Mouse (Mus musculus): ENCODE data around the gene Rpa2.

The Rpa2 gene

DNA sequence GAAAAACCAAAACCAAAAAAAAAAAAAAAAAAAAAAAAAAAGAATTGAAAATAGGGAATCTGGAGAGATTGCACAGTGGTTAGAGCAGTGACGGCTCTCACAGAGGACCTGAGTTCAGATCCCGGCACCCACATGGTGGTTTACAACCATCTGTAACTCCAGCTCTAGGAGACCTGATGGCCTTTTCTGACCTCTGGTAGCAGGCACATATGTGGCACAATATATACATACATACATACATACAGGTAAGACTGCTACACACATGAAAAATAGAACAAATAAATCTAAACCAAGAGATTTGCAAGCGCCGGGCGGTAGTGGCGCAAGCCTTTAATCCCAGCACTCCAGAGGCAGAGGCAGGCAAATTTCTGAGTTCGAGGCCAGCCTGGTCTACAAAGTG, 35.7 kb downstream of the Rpa2 start:
- no peak for DNase-seq (ENCODE audit: low read depth, low spot score)

DNA sequence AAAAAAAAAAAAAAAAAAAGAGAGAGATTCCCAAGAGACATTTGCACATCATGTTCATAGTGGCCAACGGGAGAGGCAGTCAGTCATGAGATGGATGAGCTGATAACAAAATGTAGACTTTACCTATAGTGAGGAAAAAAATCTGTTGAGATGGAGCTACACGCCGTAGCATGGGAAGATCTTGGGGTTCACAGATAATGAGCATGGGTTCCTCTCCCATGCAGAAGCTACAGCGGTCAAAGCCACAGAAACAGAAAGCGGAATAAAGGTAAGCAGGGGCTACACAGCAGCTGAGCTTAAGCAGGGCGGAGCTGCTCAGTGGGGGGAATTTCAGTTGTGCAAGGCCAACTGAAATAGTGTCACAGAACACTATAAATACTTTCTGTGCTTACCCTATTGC, 36.2 kb downstream of the Rpa2 start:
- DNase-seq (ENCODE audit: low read depth, low spot score) = no peak

DNA sequence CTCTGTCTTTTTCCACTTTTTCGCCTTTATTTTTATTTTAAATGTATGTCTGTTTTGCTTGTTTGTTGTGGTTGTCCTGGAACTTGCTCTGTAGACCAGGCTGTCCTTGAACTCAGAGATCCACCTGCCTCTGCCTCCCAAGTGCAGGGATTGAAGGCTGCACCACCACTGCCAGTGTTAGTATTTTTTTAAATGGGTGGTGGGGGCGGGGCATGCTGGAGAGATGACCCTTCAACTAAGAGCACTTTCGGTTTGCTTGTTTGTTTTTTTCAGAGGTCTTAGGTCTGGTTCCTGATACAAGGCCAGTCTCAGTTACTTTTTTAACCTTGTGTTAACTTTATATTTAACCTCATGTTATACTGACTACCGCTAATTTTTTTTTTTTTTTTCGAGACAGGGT, 37.0 kb downstream of the Rpa2 start:
- DNase-seq (ENCODE audit: low read depth, low spot score) = no peak

DNA sequence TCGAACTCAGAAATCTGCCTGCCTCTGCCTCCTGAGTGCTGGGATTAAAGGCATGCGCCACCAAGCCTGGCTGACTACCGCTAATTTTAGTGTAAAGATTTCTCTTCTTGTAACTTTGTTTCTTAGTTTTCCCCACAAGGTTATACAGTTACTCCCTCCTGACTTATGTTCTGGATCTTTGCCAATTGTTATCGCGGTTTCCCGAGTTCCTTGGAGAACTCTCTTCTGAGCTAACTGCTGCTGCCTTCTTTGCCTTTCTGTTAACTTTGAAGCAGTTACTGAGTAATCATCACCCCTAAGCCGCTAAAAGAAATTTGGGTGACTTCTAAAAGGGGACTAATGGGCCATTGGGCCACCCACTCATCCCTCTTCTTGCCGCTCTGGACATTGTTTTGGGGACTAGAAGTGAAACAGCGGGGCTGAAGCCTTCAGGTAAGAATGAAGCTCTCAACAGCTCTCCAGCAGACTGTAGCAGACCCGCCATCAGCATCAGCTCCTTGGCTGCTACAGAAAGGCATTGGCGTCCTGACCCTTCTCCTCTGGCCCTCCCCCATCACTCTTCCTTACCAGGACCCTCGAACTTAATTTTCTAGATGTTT, 37.6 kb downstream of the Rpa2 start:
- DNase-seq (ENCODE audit: low read depth, low spot score) = no peak

DNA sequence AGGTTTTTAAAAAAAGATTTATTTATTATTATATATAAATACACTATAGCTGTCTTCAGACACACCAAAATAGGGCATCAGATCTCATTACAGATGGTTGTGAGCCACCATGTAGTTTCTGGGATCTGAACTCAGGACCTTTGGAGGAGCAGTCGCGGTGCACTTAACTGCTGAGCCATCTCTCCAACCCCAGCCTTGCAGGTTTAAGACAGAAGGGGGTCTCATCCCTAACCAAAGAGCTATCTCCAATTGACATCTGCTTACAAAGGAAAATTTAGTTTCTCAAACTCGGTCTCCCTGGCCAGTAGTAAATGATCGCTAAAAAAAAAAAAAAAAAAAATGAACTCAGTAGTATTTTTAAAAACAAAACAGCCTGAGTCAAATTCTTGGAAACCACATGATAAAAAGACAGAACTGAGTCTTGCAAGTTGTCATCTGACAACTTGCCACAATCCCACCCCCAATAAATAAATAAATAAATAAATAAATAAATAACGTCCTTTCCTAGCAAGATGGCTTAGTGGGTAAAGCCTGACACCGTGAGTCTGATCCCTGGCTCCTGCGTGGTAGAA, 38.6 kb downstream of the Rpa2 start:
- DNase-seq (ENCODE audit: low read depth, low spot score) = no peak

DNA sequence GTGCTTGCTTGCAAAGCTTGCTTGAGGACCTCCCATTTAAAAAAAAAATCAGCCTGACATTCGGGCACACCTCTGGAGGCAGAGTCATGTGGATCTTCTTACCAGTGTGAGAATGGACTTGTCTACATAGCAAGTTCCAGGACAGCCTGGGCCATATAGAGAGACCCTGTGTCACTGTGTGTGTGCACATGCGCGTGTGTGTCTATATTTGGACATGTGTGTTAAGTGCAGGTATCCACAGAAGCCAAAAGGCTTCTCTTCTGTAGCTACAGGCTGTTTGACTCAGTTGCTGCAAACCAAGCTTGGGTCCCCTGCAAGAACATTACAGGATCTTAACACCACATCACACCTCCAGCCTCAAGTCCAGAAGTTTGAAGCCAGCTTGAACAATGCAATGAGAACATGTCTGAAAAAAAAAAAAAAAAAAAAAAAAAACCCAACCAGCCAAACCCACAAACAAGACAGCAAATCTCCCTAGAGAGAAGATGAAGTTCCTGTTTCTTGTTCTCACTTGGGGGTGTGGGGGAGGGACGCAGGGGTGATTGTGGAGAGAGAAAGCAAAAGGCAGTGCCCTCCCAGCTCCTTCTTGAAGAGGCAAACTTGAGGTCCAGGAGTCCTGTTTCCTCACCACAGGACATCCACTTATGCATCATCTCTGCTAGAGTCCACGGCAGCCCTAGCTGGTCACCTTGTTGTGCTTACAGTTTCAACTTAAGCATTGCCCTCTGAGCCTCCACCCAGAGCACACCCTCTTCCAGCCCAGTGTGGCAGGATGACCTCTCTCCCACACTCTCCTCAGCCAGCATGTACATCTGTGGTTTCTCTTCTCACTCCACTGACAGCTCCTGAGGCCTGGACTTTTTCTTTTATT, 39.9 kb downstream of the Rpa2 start:
- no peak for DNase-seq (ENCODE audit: low read depth, low spot score)

DNA sequence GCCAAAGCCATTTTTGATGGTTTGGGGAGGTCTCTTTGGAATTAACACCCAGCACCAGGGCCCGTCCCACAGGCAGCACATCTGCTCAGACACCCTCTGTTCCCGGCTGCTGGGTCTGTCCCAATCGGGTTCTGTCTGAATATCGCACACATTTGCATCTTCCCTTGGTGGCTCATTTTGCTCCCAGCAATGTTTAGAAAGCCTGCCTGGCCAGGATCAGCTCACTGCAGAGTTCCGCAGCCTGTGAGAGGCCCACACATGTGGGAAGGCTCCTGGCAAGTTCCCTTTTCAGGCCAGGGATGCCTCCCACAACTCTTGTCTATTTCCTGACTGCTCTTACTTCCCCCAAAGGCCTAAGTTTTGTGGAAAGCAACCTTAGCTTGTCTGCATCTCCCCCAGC, 41.5 kb downstream of the Rpa2 start:
- no peak for DNase-seq (ENCODE audit: low read depth, low spot score)

DNA sequence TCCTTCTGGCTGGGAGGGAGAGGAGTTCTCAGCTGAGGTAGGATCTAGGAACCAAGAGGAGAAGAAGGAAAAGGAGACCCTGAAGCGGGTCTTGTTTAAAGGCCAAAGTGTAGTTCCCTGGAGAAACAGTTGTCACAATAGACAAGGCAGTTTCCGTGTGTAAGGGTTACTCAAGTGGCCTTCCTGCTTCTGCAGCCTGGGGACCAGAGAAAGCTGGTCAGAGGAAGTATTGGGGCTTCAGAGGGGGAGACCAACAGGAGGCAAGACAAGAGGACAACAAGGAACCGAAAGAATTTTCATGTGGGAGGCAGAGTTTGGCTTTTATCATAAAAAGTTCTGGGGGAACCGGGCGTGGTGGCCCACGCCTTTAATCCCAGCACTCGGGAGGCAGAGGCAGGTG, 48.3 kb downstream of the Rpa2 start:
- no peak for DNase-seq (ENCODE audit: low read depth, low spot score)

DNA sequence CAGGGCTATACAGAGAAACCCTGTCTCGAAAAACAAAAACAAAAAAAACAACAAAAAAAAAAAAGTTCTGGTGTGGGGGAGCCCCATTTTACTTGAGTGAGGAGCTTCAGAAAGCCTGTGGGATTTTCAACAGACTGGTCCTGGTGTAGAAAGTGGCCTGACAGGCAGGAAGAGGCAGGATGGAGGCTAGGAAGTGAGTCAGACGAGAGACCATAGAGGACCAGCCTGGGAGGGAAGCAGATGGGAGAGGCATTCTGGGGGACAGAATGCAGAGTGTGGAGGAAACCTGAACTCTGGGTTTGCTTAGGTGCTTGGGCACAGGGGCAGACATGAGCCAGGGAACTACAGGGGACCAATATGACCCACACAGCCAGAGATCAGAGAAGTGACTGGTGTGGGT, 48.7 kb downstream of the Rpa2 start:
- no peak for DNase-seq (ENCODE audit: low read depth, low spot score)

DNA sequence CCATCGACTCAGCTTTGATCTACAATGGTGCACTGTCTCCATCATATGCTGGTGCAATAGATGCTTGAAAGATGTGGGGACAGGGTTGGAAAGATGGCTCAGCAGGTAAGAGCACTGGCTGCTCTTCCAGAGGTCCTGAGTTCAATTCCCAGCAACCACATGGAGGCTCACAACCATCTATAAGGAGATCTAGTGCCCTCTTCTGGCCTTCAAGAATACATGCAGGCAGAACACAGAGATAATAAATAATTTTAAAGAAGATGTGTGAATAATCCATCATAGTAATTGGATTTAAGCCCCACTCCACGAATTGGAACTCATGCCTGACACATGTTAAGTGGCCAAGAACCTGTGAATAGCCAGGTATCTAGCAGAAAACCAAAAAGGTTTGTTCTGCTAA, 50.3 kb downstream of the Rpa2 start:
- DNase-seq (ENCODE audit: low read depth, low spot score) = no peak

DNA sequence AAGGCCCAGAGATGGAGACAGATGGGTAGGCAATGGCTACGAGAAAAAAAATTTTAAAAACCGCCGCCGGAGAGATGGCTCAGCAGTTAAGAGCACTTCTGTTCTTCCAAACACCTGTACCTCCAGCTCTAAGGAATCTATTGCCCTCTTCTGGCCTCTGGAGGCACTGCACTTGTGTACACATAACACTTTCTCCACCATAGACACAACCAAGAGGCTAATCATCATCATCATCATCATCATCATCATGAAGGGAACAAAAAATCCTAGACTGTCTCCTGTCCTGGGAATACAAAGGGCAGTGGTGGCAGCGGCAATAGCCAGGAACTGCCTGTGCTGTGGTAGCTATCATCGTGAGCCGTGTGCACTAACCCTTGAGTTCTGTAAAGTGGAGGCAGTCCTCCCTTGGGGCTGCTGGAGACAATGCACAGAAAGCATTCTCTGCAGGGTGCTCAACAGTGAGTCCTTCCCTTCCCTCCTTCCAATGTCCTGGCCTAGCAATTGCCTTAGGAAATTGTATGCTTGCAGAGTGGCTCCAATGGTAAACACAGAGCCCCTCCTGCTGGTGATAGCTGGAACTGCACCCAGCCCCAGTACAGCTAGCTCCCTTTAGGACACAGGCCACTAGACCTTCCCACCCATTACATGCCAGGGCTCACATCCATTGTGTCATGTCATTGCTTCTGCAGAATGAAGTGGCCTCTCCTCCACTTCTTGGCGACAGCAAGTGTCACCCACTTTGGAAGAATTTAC, 55.7 kb downstream of the Rpa2 start:
- peak; percentile 94 for DNase-seq (ENCODE audit: low read depth, low spot score)

All from ZHBTc4 (cell line).